Mouse (Mus musculus) liver, embryonic 14.5 days (tissue): ENCODE results near the gene Acer1.

Experiments
- CTCF ChIP-seq: IDR thresholded peaks from 2 replicates; pipeline ENCODE4 v1.5.1; 2016; ENCODE audit warnings: antibody characterized with exemption, low read depth, control low read depth
- EP300 ChIP-seq: IDR thresholded peaks from 2 replicates; pipeline ENCODE4 v1.6.1; 2016; ENCODE audit warnings: antibody characterized with exemption, low read depth

GRCm38 (mm10) chr17:56907096-56907495 lies 74.8 kb downstream of the Acer1 start:
- TF ChIP-seq CTCF: no peak
- no peak for TF ChIP-seq EP300
